Mouse (Mus musculus) frontal cortex, postnatal 36 days (tissue): ENCODE data around the gene Vps45.

Experiments
- DNase-seq, 2 experiments: peaks; one replicate each; pipeline ENCODE4 v3.0.0; 2022; ENCODE audit warnings: low spot score in 2 of 2

Vps45 gene

DNA sequence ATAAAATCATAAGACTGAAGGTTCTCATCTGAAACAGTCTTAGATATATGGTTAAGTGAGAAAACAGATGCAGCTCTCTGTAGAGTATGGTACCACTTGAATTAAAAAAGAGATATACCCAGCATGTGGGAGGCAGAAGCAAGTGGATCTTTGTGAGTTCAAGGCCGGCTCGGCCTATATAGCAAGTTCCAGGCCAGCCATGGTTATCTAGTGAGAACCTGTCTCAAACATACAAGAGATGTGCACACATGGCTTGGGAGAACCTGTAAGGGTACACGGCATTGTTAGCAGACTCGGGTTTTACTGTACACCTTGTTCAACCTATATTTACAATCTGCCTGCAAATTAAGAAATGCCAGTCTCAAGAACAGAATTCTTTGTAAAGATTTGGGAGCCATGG is 19.4 kb downstream of the Vps45 start:
- no peak for DNase-seq

DNA sequence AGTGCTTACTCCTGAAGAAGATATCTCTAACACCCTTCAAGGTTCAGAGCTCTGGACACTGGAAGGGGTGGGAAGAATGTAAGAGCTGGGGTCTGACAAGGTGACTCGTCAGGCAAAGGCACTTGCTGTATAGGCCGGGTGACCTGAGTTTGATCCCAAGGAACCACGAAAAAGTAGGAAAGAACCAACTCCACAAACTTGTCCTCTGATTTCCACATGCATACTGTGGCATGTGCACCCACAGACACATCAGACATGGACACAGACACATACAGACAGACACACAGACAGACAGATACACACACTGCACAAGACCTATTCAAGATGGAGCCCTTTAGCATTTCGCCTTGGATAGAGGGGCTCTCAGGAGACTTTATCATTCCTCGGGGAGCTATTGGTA is 20.1 kb downstream of the Vps45 start:
- no peak for DNase-seq

GRCm38 (mm10) chr3:96036796-96037195 is 21.5 kb downstream of the Vps45 start:
- DNase-seq = no peak

DNA sequence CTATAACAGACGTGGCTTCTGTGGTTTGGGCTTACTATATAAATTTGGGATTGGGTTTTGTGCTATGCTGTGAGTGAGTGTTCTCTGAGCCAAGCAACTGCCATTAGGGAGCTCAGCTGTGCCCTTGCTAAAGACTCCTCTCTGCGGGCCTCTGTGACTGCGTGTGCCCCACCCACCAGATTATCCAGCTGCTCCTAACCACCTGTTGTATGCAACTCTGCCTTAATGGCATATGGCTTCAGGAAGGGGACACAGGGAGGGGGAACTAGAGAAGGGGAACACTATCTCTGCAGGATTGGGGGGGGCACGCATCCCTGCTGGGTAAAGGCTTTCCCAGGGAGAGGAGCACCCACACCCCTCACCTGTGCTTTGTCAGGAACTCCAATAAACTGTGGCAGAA is 25.2 kb downstream of the Vps45 start:
- no peak for DNase-seq

DNA sequence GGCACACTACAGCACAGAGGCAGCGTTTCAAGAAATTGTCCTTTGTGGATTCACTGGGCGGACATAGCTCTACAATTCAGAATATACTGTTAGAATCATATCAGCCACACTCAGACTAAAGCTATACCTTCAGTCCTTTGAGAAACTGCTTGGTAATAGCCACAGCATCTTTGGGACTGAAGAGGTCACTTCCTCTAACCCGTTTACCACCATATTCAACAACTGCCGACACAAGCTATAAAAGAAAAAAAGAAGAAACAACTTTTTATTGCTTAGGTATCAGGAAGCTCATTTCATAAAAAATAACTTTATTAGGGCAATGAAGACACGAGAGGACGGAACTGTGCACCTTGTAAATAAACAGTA is 25.6 kb downstream of the Vps45 start:
- DNase-seq = no peak

DNA sequence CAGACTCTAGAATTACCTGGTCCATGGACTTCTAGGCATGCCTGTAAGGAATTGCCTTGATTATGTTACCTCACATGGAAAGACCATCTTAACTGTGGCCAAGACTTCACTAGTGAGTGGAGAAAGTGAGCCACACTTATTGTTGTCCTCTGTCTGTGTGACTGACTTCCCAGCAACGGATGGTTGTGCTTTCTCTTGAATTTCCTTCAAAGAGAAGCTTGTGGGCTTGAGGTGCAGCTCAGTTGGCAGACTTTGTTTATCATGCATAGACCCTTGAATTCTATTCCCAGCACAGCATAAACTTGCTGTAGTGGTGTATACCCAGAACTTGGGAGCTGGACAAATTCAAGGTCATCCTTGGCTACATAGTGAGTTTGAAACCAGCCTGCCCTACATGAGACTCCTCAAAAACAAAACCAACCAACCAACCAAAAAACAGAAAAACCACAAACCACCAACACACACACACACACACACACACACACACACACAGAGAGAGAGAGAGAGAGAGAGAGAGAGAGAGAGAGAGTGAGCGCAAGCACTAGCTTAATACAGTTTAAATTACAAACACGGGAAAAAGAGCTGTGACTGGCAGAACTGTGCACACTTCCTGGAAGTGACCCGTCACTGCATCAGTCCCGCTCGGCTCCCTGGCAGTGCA is 26.1 kb downstream of the Vps45 start:
- no peak for DNase-seq

DNA sequence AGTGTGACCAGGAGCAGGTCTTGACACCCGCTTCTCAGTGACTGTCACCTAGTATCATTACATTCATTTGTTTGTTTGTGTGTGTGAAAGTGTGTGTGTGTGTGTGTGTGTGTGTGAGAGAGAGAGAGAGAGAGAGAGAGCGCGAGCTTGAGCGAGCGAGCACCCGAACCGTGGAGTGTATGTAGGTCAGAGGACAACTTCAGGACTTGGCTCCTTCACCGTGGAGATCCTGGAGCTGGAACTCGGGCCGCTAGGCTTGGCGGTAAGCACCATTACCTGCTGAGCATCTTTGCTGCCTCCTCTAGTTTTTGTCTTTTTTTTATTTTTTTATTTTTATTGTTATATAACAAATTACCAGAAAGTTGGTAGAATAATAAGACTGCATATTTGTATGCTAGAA is 28.5 kb downstream of the Vps45 start:
- DNase-seq = no peak

DNA sequence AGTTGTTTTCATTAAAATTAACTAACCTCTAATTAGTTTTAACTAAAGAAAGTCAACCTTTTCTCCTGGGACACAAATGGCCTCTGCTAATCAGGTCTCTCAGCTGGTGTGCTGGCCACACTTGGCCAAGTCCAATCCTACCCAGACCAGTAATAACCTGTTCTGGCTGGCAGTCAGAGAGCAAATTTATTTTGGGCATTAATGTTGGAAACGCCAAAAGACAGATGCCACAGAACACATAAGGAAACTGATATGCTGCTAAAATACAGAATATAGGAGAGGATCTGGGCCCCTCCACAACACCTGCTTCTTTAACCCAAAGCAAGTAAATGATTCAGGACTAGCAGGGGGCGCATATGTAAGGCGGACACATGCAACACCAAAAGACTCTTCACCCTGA is 28.9 kb downstream of the Vps45 start:
- DNase-seq = no peak

DNA sequence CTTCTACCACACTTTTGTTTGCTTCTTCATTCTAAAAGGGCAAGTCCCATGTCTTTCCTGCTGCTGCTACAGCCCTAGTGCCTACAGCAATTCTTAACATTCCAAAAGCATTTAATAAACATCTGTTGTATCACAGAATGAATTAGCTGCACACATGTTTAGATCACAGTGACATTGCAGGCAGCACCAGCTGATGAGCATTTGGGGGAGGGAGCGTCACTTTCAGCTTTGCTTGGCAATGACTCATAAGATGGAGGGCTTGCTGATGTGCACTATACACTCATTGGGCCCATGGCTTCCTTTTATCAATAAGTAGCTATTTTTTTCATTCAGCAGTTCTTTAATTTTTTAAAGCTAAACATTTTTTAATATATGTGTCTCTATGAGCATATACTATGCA is 30.4 kb downstream of the Vps45 start:
- no peak for DNase-seq

DNA sequence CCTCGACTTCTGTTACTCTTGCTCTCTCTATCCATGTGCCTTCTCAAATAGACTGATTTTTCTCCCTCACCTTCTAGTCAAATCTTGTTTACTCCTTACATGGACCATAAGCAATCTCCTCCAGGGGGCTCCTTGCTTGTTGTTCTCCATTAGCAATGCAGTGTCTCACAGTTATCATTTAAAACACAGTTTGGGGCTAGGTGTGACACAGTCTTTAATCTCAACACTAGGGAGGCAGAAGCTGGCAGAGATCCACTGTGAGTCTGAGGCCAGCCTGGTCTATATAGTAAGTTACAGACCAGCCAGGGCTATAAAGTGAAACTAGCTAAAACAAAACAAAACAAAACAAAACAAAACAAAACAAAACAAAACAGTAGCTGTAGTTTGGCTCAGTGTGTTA is 31.1 kb downstream of the Vps45 start:
- DNase-seq = no peak

GRCm38 (mm10) chr3:96021421-96022128 is 36.7 kb downstream of the Vps45 start:
- DNase-seq = no peak

GRCm38 (mm10) chr3:96020735-96021134 is 37.5 kb downstream of the Vps45 start:
- no peak for DNase-seq

DNA sequence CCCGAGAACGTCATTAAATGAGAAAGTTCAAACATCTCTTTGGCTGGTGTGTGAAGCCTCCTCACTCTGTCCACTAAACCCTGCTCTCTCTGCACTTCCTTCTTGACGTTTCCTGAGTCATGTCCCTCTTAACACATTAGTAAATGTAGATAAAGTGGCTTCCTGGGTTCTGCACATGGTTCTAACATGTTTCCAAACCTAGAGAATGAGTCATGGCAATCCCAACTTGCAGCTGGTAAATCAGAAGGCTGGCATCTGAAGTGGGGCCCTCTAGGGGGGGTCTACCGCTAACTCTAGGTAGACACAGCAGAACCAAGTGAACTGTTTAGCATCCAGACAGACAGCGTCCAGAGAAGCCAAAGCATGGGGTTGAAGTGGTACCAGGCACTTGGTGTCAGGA is 40.8 kb downstream of the Vps45 start:
- no peak for DNase-seq

DNA sequence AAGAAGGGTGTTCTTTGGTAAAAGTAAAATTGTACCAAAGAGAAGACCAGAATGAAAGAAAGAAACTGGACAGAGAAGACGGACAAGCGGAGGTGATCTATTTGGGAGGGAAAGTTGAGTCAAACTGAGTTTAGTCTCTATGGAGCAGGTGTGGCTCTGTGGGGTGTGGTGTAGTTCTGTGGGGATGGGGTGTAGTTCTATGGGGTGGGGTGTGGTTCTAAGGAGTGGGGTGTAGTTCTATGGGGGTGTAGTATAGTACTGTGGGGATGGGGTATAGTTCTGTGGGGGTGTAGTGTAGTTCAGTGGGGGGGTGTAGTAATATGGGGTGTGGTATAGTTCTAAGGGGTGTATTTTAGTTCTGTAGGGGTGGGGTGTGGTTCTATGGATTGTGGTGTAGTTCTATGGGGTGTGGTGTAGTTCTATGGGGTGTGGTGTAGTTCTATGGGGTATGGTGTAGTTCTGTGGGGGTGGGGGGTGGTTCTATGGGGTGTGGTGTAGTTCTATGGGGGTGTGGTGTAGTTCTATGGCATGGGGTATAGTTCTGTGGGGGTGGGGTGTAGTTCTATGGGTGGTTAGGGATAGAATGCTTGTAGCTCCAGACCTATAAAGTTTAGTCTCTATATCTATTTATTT is 41.9 kb downstream of the Vps45 start:
- DNase-seq = no peak

DNA sequence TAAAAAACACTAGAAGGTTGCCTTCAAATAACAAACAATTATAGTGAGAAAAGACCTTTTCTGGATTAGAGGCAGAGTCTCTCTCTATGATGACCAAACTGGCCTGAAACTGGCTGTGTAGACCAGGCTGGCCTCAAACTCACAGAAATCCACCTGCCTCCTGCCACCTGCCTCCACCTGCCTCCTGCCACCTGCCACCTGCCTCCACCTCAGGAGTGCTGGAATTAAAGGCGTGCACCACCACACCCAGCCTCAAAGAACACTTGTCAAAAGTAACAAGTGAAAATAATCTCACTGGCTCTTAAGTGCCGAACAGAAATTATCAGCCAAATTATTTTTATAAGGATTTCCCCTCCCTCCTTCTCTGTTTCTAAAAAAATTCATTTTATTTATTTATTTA is 42.6 kb downstream of the Vps45 start:
- DNase-seq = no peak

DNA sequence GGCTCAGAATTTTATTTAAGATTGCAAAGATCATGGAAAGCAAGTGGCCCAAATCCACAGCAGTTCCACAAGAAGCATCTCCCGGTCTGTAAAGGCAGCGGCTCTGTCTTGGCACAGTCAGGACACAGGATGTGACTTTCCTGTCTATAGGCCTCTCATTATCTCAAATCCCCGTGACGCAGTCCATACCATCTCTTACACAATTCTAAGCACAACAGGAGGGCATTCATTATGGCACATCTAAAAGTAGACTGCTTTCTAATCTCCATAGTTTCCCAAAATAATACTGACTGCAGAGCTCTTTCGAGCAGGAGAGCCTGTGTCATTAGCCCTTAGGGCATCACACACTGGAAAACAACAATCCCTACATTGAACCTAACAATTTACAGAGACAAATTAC is 45.5 kb downstream of the Vps45 start:
- no peak for DNase-seq

DNA sequence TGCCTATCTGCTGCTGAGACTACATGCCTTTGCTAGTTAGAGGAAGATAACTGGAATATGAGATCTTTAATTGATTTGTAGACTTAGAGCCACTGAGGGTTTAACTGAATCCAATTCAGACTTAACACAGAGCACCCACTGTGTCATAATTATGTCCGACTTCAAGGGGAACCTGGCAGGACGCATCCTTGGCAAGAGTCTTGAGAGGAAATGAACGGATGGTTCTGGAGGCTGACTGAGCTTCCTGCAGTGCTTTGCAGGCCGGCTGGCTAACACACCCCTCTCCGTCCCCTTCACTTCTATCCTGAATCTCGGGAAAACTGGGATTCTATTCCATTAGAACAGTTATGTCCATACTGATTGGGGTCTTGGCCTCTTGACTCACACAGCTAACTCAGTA is 49.8 kb downstream of the Vps45 start:
- no peak for DNase-seq

GRCm38 (mm10) chr3:96001560-96001959 is 56.7 kb downstream of the Vps45 start:
- DNase-seq = no peak

DNA sequence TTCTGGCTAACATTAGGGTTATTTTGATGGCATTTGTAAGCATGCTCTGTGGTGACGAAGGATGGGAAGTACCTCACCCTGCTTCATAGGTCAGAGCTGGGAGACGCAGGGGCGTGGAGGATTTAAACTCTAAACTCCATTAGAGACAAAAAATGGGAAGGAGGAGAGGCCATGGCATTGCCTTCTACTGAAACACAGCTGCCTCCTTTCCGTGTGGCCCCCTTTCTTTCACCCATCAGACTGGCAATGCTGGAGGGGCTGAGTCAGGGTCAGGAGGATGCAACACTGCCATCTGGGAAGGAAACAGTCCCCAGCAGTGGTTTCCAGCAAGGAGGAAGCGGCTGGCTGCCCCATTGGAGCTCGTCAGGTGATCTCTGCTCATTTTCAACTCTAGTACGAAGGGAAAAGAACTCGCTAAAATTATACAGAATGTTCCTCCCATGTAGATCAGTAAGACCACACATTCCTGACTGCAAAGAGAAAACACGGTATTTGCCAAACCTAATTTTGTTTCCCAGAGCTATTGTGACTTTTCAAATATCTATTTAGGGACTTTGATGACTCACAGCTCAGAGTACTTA is 57.3 kb downstream of the Vps45 start:
- DNase-seq = peak; percentile 33 to 59

GRCm38 (mm10) chr3:96000080-96000632 is 58.1 kb downstream of the Vps45 start:
- no peak for DNase-seq

GRCm38 (mm10) chr3:95999308-96000079 is 58.8 kb downstream of the Vps45 start:
- DNase-seq = no peak

GRCm38 (mm10) chr3:95997203-95997721 is 61.0 kb downstream of the Vps45 start:
- DNase-seq = peak; percentile 65 to 83
